Mouse (Mus musculus): Measurements from ENCODE around the gene Olfr1000. TPM values are rescaled to one million over a fixed set of nuclear protein-coding genes. Genes with fewer than 3 reads are reported as not detected.

The Olfr1000 gene
- not detected in 2 replicates for total RNA-seq (2023)

DNA sequence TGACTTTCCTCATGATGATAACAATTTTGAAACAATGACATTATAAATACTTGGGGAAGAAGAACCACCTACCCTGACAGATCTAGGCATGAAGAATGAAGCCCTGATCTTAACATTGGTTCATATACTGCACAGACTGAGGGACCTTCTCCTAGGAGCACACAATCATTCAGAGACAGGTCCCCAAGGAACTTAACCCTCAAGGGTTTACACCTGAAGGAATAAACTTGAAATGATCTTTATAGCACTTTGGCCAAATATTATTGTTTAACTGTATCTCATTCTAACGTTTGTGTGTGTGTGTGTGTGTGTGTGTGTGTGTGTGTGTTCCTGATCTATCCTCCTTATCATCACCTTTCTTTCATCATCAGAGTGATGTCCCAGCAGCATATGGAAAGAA is at the start of gene Olfr1000:
TSS of gene Olfr1000 (minus strand) at position 101 of the 400 bp plus-strand sequence.

DNA sequence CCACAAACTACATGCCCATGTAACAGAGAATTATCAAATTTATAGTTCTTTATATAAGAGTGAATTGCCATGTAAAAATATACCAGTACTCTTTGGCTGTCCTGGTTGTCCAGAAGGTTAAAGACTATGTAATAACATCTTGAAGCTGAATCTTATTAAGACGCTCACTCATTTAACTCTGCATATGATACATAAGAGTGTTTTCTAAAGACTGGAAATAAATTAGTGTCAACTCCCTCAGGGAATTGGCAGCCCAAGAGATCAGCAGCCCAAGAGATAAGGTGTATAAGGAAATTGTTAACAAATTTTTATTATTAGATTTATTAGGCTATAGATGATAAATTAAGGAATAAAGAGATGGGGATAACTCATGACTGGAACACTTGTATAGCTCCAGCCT is 38.9 kb upstream of the Olfr1000 start, which contains the start of gene Olfr1002:
TSS of gene Olfr1002 (minus strand) at position 101 of the 400 bp plus-strand sequence.

DNA sequence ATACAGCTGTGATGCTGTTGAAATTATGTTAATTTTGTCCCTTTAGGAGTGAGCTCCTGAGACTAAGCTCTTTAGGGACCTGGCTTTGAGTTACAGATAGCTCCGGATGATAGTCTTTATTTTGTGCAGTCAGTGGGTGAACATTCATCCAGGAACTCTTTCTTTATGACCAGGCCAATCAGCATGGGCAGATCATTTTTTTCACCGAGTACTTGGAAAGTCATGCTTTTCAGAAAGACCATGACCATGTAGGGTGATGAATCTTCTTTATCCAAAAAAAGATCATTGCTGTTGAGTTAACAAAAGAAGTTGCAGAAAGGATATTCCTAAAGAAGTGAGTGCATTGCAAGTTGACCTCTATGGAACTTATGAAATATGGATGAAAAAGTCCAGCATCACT is 23.1 kb downstream of the Olfr1000 start, which contains the start of gene Olfr998:
TSS of gene Olfr998 (plus strand) at position 301 of the 400 bp plus-strand sequence.

DNA sequence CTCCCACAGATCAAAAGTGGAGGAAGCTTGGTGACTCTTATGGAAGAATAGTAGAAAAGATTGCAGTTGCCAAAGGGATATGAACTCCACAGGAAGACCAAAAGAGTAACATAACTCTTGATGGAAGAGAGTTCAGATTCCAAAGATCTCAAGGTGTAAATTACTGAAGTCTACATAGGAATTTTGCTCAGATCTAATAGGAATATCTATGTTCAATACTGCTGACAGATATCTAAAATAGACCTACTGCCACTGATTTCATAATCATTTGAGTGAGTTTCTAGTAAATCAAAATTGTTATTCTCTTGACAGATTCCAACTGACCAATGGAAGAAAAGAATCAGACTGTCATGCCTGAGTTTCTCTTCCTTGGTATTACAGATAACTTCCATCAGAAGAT is 32.8 kb downstream of the Olfr1000 start, which contains the start of gene Olfr996:
TSS of gene Olfr996 (plus strand) at position 301 of the 400 bp plus-strand sequence.

Other genes with a start within 250 kb of the Olfr1000 start
- gene Olfr988, start 248.7 kb downstream of the Olfr1000 start, total RNA-seq (2023), result not detected in 2 replicates
- gene Olfr992, start 202.4 kb downstream of the Olfr1000 start, total RNA-seq (2023), result not detected in 2 replicates
- gene Olfr993, start 197.0 kb downstream of the Olfr1000 start, total RNA-seq (2023), result not detected in 2 replicates
- gene Olfr994, start 175.5 kb downstream of the Olfr1000 start, total RNA-seq (2023), result not detected in 2 replicates
- gene Olfr995, start 168.3 kb downstream of the Olfr1000 start, total RNA-seq (2023), result not detected in 2 replicates
- gene 4833423E24Rik, start 92.9 kb downstream of the Olfr1000 start, total RNA-seq (2023), result not detected in 2 replicates
- not detected in 2 replicates for gene Olfr996, start 32.7 kb downstream of the Olfr1000 start, total RNA-seq (2023)
- gene Olfr998, start 23.0 kb downstream of the Olfr1000 start, total RNA-seq (2023), result not detected in 2 replicates
- gene Olfr1002, start 38.8 kb upstream of the Olfr1000 start, total RNA-seq (2023), result not detected in 2 replicates
- gene Olfr154, start 52.6 kb upstream of the Olfr1000 start, total RNA-seq (2023), result not detected in 2 replicates
- gene Olfr1006, start 66.9 kb upstream of the Olfr1000 start, total RNA-seq (2023), result not detected in 2 replicates
- gene Olfr1008, start 77.5 kb upstream of the Olfr1000 start, total RNA-seq (2023), result not detected in 2 replicates
- not detected in 2 replicates for gene Olfr1009, start 103.5 kb upstream of the Olfr1000 start, total RNA-seq (2023)
- gene Olfr1012, start 150.9 kb upstream of the Olfr1000 start, total RNA-seq (2023), result not detected in 2 replicates
- gene Olfr1013, start 155.2 kb upstream of the Olfr1000 start, total RNA-seq (2023), result not detected in 2 replicates
- not detected in 2 replicates for gene Olfr1014, start 160.8 kb upstream of the Olfr1000 start, total RNA-seq (2023)
- gene Olfr1015, start 170.1 kb upstream of the Olfr1000 start, total RNA-seq (2023), result not detected in 2 replicates
- gene Olfr1016, start 190.6 kb upstream of the Olfr1000 start, total RNA-seq (2023), result not detected in 2 replicates
- not detected in 2 replicates for gene Olfr1018, start 206.6 kb upstream of the Olfr1000 start, total RNA-seq (2023)
- not detected in 2 replicates for gene Olfr1019, start 233.6 kb upstream of the Olfr1000 start, total RNA-seq (2023)
- not detected in 2 replicates for gene Olfr1020, start 235.1 kb upstream of the Olfr1000 start, total RNA-seq (2023)

All from neutrophil, adult 65 days (primary cell).